Mouse (Mus musculus): Measurements from ENCODE around the gene Tex29.

- TF ChIP-seq CTCF (IDR thresholded peaks at IDR 0.05; ENCODE audit: borderline replicate concordance, insufficient read depth, low read depth, low read length) (no peak), POLR2A (IDR thresholded peaks at IDR 0.05; ENCODE audit: borderline replicate concordance, insufficient read depth, low read length) (no peak)
Observed at GRCm38 (mm10) chr8:11867832-11868231, 27.6 kb downstream of the Tex29 start.

Measured in cerebellum, adult 2 months (tissue).